Comparison of ENCODE assay signal across 9 mouse cellular contexts in the genomic region with DNA sequence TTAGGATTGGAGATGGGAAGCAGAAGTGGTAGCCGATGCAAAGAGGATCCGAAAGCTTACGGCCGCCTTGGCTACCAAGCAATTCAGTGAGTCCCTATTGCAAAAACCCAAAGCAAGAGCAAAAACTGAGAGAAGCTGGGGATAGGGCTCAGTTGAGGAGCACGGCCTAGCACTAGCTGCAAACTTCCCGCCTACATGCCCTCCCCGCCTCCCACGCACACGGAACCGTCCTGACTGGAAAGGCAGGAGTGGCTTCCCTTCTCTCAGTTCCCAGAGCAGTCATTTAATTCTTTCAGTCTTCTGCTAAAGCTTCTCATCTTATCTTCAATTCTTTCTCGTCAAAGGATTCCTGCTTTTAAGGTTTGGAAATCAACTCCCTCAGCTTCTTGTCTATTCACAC. TPM values are rescaled to one million over a fixed set of nuclear protein-coding genes. Genes with fewer than 3 reads are reported as not detected.
DNase-seq lines count a peak whose midpoint lies in the region; ATAC-seq and TF ChIP-seq lines count a peak whose summit lies in the region.
"Had no signal": no experiment of that assay in that cellular context is flagged by ENCODE, and none has a peak within 500 bp of the region (broad histone marks: within the 10 kb centered on the region; RNA-seq: fewer than 3 reads in every experiment).

No protein-coding gene starts in this region.

- 77% methylated on average over 11 of the region's 11 CpGs for WGBS in liver, adult 2 months
- WGBS in embryonic facial prominence, embryonic 15.5 days, result 79% methylated on average over 11 of the region's 11 CpGs
- WGBS in hindbrain, embryonic 11.5 days, result 88% methylated on average over 11 of the region's 11 CpGs

- H3K4me2 ChIP-seq in embryonic facial prominence, embryonic 15.5 days (replicated peaks), result no peak overlapping the region
- H3K4me2 ChIP-seq in hindbrain, embryonic 11.5 days (replicated peaks; ENCODE audit: low read depth, low read length), result no peak overlapping the region

- H3K9ac ChIP-seq in liver, adult 2 months (ENCODE audit: low read depth, low read length), result no peak overlapping the region
- H3K9ac ChIP-seq in embryonic facial prominence, embryonic 15.5 days, result no peak overlapping the region
- H3K9ac ChIP-seq in hindbrain, embryonic 11.5 days (ENCODE audit: low read depth, low read length), result no peak overlapping the region

- no peaks in the 10 kb centered on the region for H3K27me3 ChIP-seq in liver, adult 2 months (ENCODE audit: control insufficient read depth, insufficient read depth, low read length)
- H3K27me3 ChIP-seq in embryonic facial prominence, embryonic 15.5 days, result no peaks in the 10 kb centered on the region
- no peaks in the 10 kb centered on the region for H3K27me3 ChIP-seq in hindbrain, embryonic 11.5 days (ENCODE audit: control insufficient read depth, insufficient read depth, low read length)

- no peak for ATAC-seq in embryonic facial prominence, embryonic 15.5 days (ENCODE audit: insufficient number of reproducible peaks, low FRiP score, low TSS enrichment, low read depth)
- ATAC-seq in hindbrain, embryonic 11.5 days (ENCODE audit: low FRiP score), result no peak

- H3K4me3 ChIP-seq in liver, adult 2 months (ENCODE audit: insufficient read depth, low read depth, low read length), result no peak overlapping the region
- H3K4me3 ChIP-seq in embryonic facial prominence, embryonic 15.5 days (replicated peaks), result no peak overlapping the region
- no peak overlapping the region for H3K4me3 ChIP-seq in hindbrain, embryonic 11.5 days (ENCODE audit: low read depth, low read length)

- H3K9me3 ChIP-seq in embryonic facial prominence, embryonic 15.5 days (replicated peaks), result no peaks in the 10 kb centered on the region
- no peaks in the 10 kb centered on the region for H3K9me3 ChIP-seq in hindbrain, embryonic 11.5 days (ENCODE audit: control insufficient read depth, low read length)

- no peak for TF ChIP-seq CTCF in liver, adult 2 months (IDR thresholded peaks at IDR 0.05; ENCODE audit: low read depth, low read length)

- no peaks in the 10 kb centered on the region for H3K36me3 ChIP-seq in liver, adult 2 months (ENCODE audit: control insufficient read depth, insufficient read depth, low read length)
- H3K36me3 ChIP-seq in embryonic facial prominence, embryonic 15.5 days, result no peaks in the 10 kb centered on the region
- H3K36me3 ChIP-seq in hindbrain, embryonic 11.5 days (ENCODE audit: control insufficient read depth, insufficient read depth, low read length), result no peaks in the 10 kb centered on the region

- peak; percentile 28 for DNase-seq in cerebellum, adult 11-12 months
- no peak for DNase-seq in cerebellum, postnatal 14 days
- DNase-seq in liver, adult 2 months (ENCODE audit: extremely low read depth, low read depth, low spot score), result peak; percentile 31
- DNase-seq in liver, result no peak
- DNase-seq in lung, postnatal 36 days, result peak; percentile 43
- DNase-seq in retina, embryonic 14.5 days (ENCODE audit: low spot score), result no peak
- no peak for DNase-seq in hindbrain, embryonic 11.5 days (ENCODE audit: low spot score)
- DNase-seq: layer of hippocampus, postnatal 36 days had no signal

- H3K4me1 ChIP-seq in liver, adult 2 months (ENCODE audit: control insufficient read depth, insufficient read depth, low read length), result no peaks in the 10 kb centered on the region; the same call in 1 of the 2 replicates
- H3K4me1 ChIP-seq in embryonic facial prominence, embryonic 15.5 days, result peaks cover 11% of the 10 kb centered on the region
- H3K4me1 ChIP-seq in hindbrain, embryonic 11.5 days (replicated peaks; ENCODE audit: control insufficient read depth, insufficient read depth, low read length), result no peaks in the 10 kb centered on the region

- TF ChIP-seq POLR2A in liver, adult 2 months (IDR thresholded peaks at IDR 0.05; ENCODE audit: extremely low read depth, insufficient read depth, low read length), result no peak

- H3K79me2 ChIP-seq in liver, adult 2 months (ENCODE audit: control insufficient read depth, insufficient read depth, low read length), result no peaks in the 10 kb centered on the region

- no peak overlapping the region for H3K27ac ChIP-seq in liver, adult 2 months (replicated peaks; ENCODE audit: insufficient read depth, low read depth, low read length)
- H3K27ac ChIP-seq in embryonic facial prominence, embryonic 15.5 days (replicated peaks), result peak overlapping the region; percentile 28; the same call in 1 of the 2 replicates
- no peak overlapping the region for H3K27ac ChIP-seq in hindbrain, embryonic 11.5 days (ENCODE audit: low read depth, low read length)

RNA-seq across cellular contexts. Expression of a gene that starts 1.5 kb away (rescaled TPM):
- 1.6 and 2.5 TPM in 2 replicates for total RNA-seq in liver, adult 2 months (2014; rRNA removed)
- 1.2 and 1.7 TPM in 2 replicates for polyA plus RNA-seq in liver, adult 2 months (2012; rRNA removed)
- polyA plus RNA-seq in embryonic facial prominence, embryonic 15.5 days (2015; fragmentation: Nextera tagmentation; extraction: Ambion mirVana), result 9.4 and 11.1 TPM in 2 replicates
- polyA plus RNA-seq in hindbrain, embryonic 11.5 days (2014; fragmentation: Nextera tagmentation; extraction: Ambion mirVana), result 22.8 and 24.1 TPM in 2 replicates

RNA-seq across cellular contexts. Expression of a gene that starts 1.7 kb away (rescaled TPM):
- total RNA-seq in liver, adult 2 months (2014; rRNA removed), result 5.8 and 9.3 TPM in 2 replicates
- 0.40 and 0.42 TPM in 2 replicates for polyA plus RNA-seq in liver, adult 2 months (2012; rRNA removed)
- 13.1 and 13.9 TPM in 2 replicates for polyA plus RNA-seq in embryonic facial prominence, embryonic 15.5 days (2015; fragmentation: Nextera tagmentation; extraction: Ambion mirVana)
- polyA plus RNA-seq in hindbrain, embryonic 11.5 days (2014; fragmentation: Nextera tagmentation; extraction: Ambion mirVana), result 22.2 and 25.3 TPM in 2 replicates

Comparison
In these comparisons a context has a peak if more than half of its experiments do, and no peak if none do; other contexts are left out.
1. DNase-seq: peak in cerebellum, adult 11-12 months (single experiment), liver, adult 2 months (single experiment) and lung, postnatal 36 days (single experiment); none in cerebellum, postnatal 14 days (0 of 2), liver (single experiment), retina, embryonic 14.5 days (single experiment) and hindbrain, embryonic 11.5 days (single experiment).